Mouse (Mus musculus) heart, postnatal 10 days (tissue): ENCODE data around the gene Paqr4. TPM values are rescaled to one million over a fixed set of nuclear protein-coding genes. Genes with fewer than 3 reads are reported as not detected.
A peak's percentile ranks its signal among the peaks of the same experiment; 100 is the strongest.

Experiments used
- DNase-seq, 2 experiments: peaks; one replicate each; pipeline ENCODE4 v3.0.0; 2021
- intact Hi-C: fragments of 180-260 bp; cut with DNase I; formaldehyde crosslinking; loops from one replicate; pipeline ENCODE4 v1.15.1; 2025
- total RNA-seq, 2 experiments: library from RNA; stranded (reverse); gene quantifications; 2 replicates each; pipeline ENCODE4 v1.2.3; 2021

Paqr4 gene
- total RNA-seq, 2 experiments from 2014 or later, result 17.5 to 22.0 TPM

GRCm38 (mm10) chr17:23755689-23756088, 15.0 kb upstream of the Paqr4 start:
- no peak for DNase-seq
- intact Hi-C loops, result no loop called here

GRCm38 (mm10) chr17:23749400-23750191, 8.9 kb upstream of the Paqr4 start:
- intact Hi-C loops, result loop anchor here (5.0 kb wide), 1 partner anchor 103 kb away; no protein-coding TSS in a partner anchor

DNA sequence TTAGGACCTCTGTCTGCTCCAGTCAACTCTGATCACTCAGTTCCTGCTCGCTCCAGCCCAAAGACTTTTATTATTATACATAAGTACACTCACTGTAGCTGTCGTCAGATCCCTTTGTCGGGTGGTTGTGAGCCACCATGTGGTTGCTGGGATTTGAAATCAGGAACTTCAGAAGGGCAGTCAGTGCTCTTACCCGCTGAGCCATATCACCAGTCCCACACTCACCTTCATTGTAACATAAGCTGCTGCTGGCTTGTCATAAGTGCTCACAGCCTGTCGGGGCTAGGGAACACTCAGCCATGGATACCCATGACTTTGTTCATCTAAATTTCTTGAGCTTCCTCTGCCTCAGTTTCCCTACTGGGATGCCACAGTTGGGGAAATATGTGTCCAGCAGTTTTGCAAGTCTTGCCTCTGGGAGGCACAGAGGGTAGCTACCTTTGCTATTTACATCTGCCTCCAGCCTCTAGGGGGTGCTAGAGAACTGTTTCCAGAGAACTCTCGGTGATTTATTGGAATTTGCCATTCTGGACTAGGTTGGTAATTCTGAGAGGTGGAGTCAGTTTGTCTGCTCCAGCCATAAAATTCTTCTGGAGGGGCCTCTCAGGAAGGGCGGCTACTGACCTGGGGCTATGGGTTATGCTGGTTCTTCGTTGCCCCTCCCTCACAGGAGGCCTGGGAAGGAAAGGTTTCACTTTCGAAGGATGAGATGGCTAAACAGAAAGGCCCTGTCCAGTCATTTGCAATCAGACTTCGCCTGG, 8.1 kb upstream of the Paqr4 start:
- DNase-seq, result peak; percentile 82 to 89
- intact Hi-C loops, result loop anchor here (5.0 kb wide), 1 partner anchor 103 kb away; no protein-coding TSS in a partner anchor

More at GRCm38 (mm10) chr17:23749400-23750191, 8.9 kb upstream of the Paqr4 start:
- DNase-seq, result no peak

GRCm38 (mm10) chr17:23748026-23748425, 7.4 kb upstream of the Paqr4 start:
- no peak for DNase-seq
- intact Hi-C loops, result loop anchor here (5.0 kb wide), 1 partner anchor 104 kb away; no protein-coding TSS in a partner anchor

DNA sequence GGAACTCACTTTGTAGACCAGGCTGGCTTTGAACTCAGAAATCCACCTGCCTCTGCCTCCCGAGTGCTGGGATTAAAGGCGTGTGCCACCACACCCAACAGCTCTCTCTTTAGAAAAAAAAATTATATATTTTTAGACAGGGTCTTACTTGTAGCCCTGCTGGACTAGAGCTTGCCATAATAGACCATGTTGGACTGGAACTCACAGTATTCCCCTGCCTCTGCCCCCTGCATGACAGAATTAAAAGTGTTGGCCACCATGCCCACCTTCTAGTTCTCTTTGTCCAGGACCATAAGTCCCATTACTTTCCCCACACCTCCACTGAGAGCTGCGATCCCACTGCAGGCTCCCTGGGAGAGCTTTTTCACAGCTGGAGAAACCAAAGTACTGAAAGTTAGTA, 6.8 kb upstream of the Paqr4 start:
- DNase-seq, result no peak
- intact Hi-C loops, result loop anchor here (5.0 kb wide), 1 partner anchor 105 kb away; no protein-coding TSS in a partner anchor

DNA sequence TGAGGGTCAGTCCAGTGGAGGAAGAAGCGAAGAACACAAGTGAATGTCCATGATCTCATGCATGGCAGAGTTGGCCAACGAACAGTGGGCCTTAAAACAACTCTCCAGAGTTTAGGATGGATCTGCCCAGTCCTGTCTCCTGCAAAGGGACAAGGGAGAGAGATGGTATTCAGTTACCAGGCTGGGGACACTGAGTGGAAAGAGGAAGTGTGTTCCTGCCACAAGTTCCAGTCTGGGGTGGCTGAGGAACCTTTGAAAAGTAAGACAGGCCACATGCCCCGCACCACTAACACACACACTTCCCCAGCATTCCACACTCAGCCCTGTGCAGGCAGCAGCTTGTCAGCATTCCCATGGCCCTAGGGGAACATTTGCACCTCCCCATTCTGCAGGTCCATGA, 6.1 kb upstream of the Paqr4 start:
- intact Hi-C loops, result loop anchor here (5.0 kb wide), 1 partner anchor 106 kb away; no protein-coding TSS in a partner anchor
- DNase-seq, result no peak

- DNase-seq, result no peak
- intact Hi-C loops, result loop anchor here (5.0 kb wide), 1 partner anchor 106 kb away; no protein-coding TSS in a partner anchor
These were observed 5.6 kb upstream of the Paqr4 start for GRCm38 (mm10) chr17:23746311-23746710.

DNA sequence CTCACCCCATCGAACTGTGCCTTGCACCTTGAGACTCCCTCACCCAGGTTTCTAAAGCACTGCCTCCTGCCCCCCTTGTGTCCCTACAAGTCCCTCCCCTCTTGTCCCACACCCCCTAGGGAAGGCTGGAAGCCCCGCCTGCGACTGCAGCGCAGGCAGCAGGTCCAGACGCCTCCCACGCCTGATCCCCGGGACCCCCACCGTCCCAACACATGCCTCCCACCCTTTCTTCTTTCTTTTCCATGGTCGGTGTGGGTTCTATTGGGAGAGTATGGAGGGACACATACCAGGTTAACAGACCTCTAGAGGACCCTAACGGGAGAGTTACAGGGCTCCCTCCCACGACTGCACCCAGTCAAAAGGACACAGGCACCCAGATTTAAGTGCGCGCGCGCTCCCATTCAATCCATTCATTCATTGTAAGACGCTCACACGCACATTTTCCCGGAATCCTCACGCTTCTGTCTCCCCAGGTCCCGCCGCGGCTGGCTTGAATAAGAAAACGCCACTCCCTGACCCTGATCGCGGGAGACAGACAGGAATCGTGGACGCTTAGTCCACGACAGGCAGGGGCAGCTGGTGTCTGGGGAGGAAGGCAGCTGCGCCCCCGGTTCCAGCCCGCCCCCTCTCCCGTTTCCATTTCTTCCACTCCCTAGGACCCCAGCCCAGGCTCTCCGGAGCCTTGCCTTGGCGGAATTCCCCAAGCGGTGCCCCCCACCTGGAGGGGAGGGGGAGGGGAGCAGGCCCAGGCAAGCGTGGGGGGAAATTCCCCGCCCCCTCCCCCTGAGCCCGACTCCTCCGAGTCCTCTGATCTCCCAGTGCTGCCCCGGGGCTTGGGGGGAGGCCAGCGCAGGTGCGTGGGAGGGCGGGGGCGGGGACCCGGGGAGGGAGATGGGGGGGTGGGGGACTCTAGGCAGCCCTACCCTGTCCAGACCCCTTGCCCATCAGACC, 4.9 kb upstream of the Paqr4 start, which contains the start of gene Kremen2:
TSS of gene Kremen2 (minus strand) at position 533 of the 951 bp plus-strand sequence.
- no peak for DNase-seq
- intact Hi-C loops, result loop anchor here (5.0 kb wide), 1 partner anchor 107 kb away; no protein-coding TSS in a partner anchor

DNA sequence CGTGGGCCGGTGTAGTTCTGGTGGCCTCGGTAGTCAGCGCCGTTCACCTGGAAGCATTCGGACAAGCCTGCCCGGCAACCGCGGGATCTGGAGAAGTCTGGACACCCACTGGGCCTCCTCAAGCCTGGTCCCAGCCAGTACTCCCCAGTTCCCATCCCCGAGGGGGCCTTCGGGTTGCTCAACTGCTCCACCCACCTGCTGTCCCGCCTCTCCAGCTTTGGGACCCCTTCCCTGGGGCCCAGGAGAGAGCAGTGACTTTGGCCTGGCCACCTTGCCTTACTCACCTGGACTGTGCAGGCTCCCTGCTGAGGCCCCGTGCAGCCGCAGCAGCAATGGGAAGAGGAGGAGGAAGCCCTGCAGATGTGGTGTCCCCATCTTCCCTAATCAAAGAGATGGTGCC, 4.0 kb upstream of the Paqr4 start:
- no peak for DNase-seq
- intact Hi-C loops, result loop anchor here (5.0 kb wide), 1 partner anchor 108 kb away; no protein-coding TSS in a partner anchor

DNA sequence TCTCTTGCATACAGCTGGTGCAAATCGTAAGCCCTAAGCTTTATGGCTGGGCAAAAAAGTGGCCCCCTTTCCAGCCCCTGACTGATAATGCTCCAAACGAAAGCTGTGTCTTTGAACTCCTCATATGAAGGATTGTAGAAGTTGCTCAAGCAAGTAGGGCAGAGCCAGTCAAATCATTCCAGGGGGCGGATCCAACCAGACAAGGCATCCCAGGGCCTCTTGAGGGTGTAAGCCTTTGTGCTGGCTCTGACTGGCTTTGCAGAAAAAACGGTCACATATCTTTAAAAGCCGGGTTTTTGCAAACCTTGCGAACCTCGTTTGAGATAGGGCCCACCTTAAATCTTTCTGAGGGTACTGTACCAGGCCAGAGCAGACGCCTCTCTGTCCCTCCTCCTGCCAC, 3.4 kb upstream of the Paqr4 start:
- intact Hi-C loops, result no loop called here
- DNase-seq, result no peak

GRCm38 (mm10) chr17:23742941-23743340, 2.3 kb upstream of the Paqr4 start:
- DNase-seq, result no peak
- intact Hi-C loops, result no loop called here

DNA sequence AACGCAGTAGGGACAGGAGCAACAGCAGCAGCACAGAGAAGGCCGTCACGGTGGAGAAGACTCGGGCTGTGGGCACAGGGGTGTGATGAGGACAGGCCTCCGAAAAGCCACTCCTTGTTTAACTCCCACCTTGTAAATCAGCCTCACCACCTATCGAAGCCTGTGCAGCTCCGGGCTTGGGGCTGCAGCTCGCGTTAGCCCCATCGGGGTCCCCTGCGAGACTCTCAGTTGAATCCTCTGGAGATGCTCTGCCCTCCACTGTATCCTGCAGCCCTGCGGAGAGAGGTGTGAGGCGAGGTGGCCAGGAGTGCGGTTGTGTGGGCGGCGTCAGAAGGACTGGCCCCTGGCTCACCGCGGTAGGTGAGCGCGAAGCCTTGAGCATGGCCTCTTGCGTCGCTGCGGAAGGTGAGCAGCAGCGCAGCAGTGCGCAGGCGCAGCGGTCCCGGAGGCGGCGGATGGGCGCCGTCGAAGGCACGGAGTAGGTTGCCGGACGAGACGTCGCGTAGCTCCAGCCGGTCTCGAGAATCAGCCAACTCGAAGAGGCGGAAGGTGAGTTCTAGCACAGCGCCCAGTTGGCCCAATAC, 1.6 kb upstream of the Paqr4 start:
- no peak for DNase-seq
- intact Hi-C loops, result no loop called here

GRCm38 (mm10) chr17:23741359-23742209, 917 bp upstream of the Paqr4 start:
- intact Hi-C loops, result no loop called here

DNA sequence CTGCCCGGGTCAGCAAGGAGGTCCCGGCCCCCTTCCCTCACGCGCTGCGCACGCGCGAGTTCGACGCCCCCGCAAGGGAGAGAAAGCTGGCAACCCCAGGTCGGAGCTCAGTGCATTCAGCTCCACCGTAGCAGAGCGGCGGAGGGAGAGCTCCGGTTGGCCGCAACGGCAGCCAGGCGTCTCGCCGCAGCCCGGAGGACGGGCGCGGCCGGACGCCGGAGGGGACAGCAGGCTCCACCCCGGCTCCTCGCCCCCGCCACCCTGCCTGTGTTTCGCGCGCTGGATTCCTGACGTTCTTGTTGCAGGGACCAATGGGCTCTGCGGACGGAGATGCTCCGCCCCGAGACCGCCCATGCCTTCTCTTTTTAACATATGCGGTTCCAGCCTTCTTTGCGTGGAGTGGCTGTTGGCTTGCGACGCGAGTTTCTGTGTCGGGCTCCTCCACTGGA, 507 bp downstream of the Paqr4 start:
- DNase-seq, result peak; percentile 93 to 94
- intact Hi-C loops, result no loop called here

More at GRCm38 (mm10) chr17:23741359-23742209, 917 bp upstream of the Paqr4 start:
- DNase-seq, result no peak

- peak; percentile 51 to 52 for DNase-seq
- intact Hi-C loops, result no loop called here
These were observed 1.2 kb downstream of the Paqr4 start for GRCm38 (mm10) chr17:23739202-23740135.

DNA sequence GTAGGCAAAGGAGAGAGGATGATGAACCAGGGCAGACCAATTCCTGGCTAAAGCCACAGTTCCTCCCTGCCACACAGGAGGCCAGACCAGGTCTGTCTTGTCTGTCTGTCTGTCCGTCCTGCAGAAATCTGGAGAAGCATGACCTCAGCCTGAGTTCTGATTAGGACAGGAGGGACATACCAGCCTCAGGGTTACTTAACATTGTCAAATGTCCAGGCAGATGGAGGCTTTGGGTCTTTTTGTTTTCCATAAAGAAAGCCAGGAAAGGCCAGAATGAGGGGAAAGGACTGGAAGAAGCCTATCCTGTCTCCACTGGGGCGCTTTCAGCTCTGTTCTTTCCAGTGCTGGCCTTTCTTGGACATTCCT, 1.8 kb downstream of the Paqr4 start:
- intact Hi-C loops, result no loop called here
- no peak for DNase-seq
